Comparison of ENCODE assay signal across 8 mouse cellular contexts in genomic region chr11:51264352-51264751, GRCm38 (mm10). TPM values are rescaled to one million over a fixed set of nuclear protein-coding genes. Genes with fewer than 3 reads are reported as not detected.
DNase-seq lines count a peak whose midpoint lies in the region; ATAC-seq and TF ChIP-seq lines count a peak whose summit lies in the region.

No protein-coding gene starts in this region.

- H3ac ChIP-seq in C2C12 (ENCODE audit: control insufficient read depth, insufficient read length, low read depth) = no peak overlapping the region

- in situ Hi-C loops in Patski (cut with MboI; ENCODE audit: low pct_unique_long_range_greater_than_20kb) = loop anchor here (10.0 to 25.0 kb wide), 2 partner anchors 202 to 330 kb away; partner anchors contain the start of genes Zfp354a and Zfp354b

- H3K9ac ChIP-seq in limb, embryonic 14.5 days (ENCODE audit: low read depth, low read length, severe bottlenecking) = peak overlapping the region; percentile 96
- peak overlapping the region; percentile 47; the same call in 1 of the 2 replicates for H3K9ac ChIP-seq in midbrain, embryonic 16.5 days (ENCODE audit: low read depth, low read length)

- H3K79me2 ChIP-seq in C2C12 (ENCODE audit: control insufficient read depth, insufficient read depth) = peaks cover 64% of the 10 kb centered on the region

- H3K4me1 ChIP-seq in hindbrain, embryonic 10.5 days (replicated peaks) = peaks cover 32% of the 10 kb centered on the region
- H3K4me1 ChIP-seq in limb, embryonic 14.5 days (ENCODE audit: control insufficient read depth, insufficient read depth, low read length) = peaks cover 22% of the 10 kb centered on the region
- H3K4me1 ChIP-seq in midbrain, embryonic 16.5 days (ENCODE audit: control insufficient read depth, insufficient read depth, low read length) = peaks cover 31% of the 10 kb centered on the region

- H3K79me3 ChIP-seq in C2C12 (ENCODE audit: low read depth) = peaks cover 60% of the 10 kb centered on the region

- TF ChIP-seq CTCF in C2C12 (IDR thresholded peaks at IDR 0.05; ENCODE audit: control insufficient read depth, insufficient read depth, insufficient read length) (no peak), Patski (IDR thresholded peaks at IDR 0.05) (no peak)

- peaks cover 42% of the 10 kb centered on the region for H3K36me3 ChIP-seq in C2C12 (ENCODE audit: control insufficient read depth, insufficient read depth)
- H3K36me3 ChIP-seq in hindbrain, embryonic 10.5 days = peaks cover 29% of the 10 kb centered on the region
- H3K36me3 ChIP-seq in limb, embryonic 14.5 days (ENCODE audit: control insufficient read depth, insufficient read depth, low read length) = peaks cover 16% of the 10 kb centered on the region
- 0 out of 2 replicates have a peak, but pooled peaks cover 2% of the 10 kb centered on the region for H3K36me3 ChIP-seq in midbrain, embryonic 16.5 days (ENCODE audit: control insufficient read depth, insufficient read depth, low read length)

- TF ChIP-seq POLR2A in limb, embryonic 14.5 days (IDR thresholded peaks at IDR 0.05; ENCODE audit: borderline replicate concordance, extremely low read depth, insufficient read depth, insufficient read length) = no peak

- peak; percentile 53 for DNase-seq in Patski (ENCODE audit: low read depth, low spot score)
- no peak for DNase-seq in hindbrain, embryonic 10.5 days (ENCODE audit: low spot score)
- no peak for DNase-seq in limb, embryonic 14.5 days (ENCODE audit: low spot score)
- peak; percentile 70 for DNase-seq in yolk sac, embryonic 10.5 days (ENCODE audit: low spot score)
- DNase-seq in left cerebral cortex, postnatal 25 days (ENCODE audit: low spot score in 2 of 2) = no peak

- peak; percentile 56 for ATAC-seq in Patski
- ATAC-seq in erythroblast, adult 5-6 weeks (replicated peaks; ENCODE audit: low FRiP score, poor library complexity, severe bottlenecking) = peak; percentile 58
- no peak for ATAC-seq in limb, embryonic 14.5 days (ENCODE audit: low FRiP score, low read depth)
- no peak for ATAC-seq in midbrain, embryonic 16.5 days

- peak overlapping the region; percentile 76 for H3K4me2 ChIP-seq in limb, embryonic 14.5 days (replicated peaks; ENCODE audit: low read depth, low read length, severe bottlenecking)
- H3K4me2 ChIP-seq in midbrain, embryonic 16.5 days (ENCODE audit: low read length) = peak overlapping the region; percentile 75

- POLR2A ChIA-PET in Patski (lab: Charles Lee) = interaction anchor here (0.6 to 1.0 kb wide), 2 partner anchors 24 to 325 kb away, joined by 3 to 4 read pairs; no protein-coding TSS in a partner anchor

- intact Hi-C loops in left cerebral cortex, postnatal 25 days (cut with DNase I) = loop anchor here (2.0 to 5.0 kb wide), 2 partner anchors 207 to 324 kb away; partner anchors contain the start of gene Zfp354a

- 35% methylated on average over 6 of the region's 6 CpGs for WGBS in hindbrain, embryonic 10.5 days
- WGBS in limb, embryonic 14.5 days = 14% methylated on average over 6 of the region's 6 CpGs
- 40% methylated on average over 6 of the region's 6 CpGs for WGBS in midbrain, embryonic 16.5 days

- H3K27me3 ChIP-seq in C2C12 (ENCODE audit: control insufficient read depth, insufficient read depth, insufficient read length) (no peaks in the 10 kb centered on the region), Patski (peaks cover 3% of the 10 kb centered on the region)
- no peaks in the 10 kb centered on the region for H3K27me3 ChIP-seq in hindbrain, embryonic 10.5 days (ENCODE audit: insufficient read depth, poor library complexity, severe bottlenecking)
- H3K27me3 ChIP-seq in limb, embryonic 14.5 days (ENCODE audit: control insufficient read depth, insufficient read depth, low read length) = no peaks in the 10 kb centered on the region
- H3K27me3 ChIP-seq in midbrain, embryonic 16.5 days (ENCODE audit: control insufficient read depth, insufficient read depth, low read depth, low read length) = no peaks in the 10 kb centered on the region

- 0 out of 2 replicates have a peak overlapping the region, but pooled peaks have one; percentile 99 for H3K27ac ChIP-seq in hindbrain, embryonic 10.5 days
- H3K27ac ChIP-seq in limb, embryonic 14.5 days (replicated peaks; ENCODE audit: low read depth, low read length) = no peak overlapping the region
- H3K27ac ChIP-seq in midbrain, embryonic 16.5 days (ENCODE audit: low read length) = no peak overlapping the region

- H3K9me3 ChIP-seq in hindbrain, embryonic 10.5 days = no peaks in the 10 kb centered on the region
- no peaks in the 10 kb centered on the region for H3K9me3 ChIP-seq in limb, embryonic 14.5 days (ENCODE audit: control insufficient read depth, low read length)
- no peaks in the 10 kb centered on the region for H3K9me3 ChIP-seq in midbrain, embryonic 16.5 days (replicated peaks; ENCODE audit: control insufficient read depth, low read length, poor library complexity, severe bottlenecking)

- CTCF ChIA-PET in Patski (lab: Charles Lee) = interaction anchor here (1.2 to 3.1 kb wide), 4 partner anchors 10 to 270 kb away, joined by 3 to 16 read pairs (median 4); no protein-coding TSS in a partner anchor

- H3K4me3 ChIP-seq in C2C12 (ENCODE audit: insufficient read depth, poor library complexity, severe bottlenecking) = peak overlapping the region; percentile 93
- peak overlapping the region; percentile 93 for H3K4me3 ChIP-seq in hindbrain, embryonic 10.5 days
- H3K4me3 ChIP-seq in limb, embryonic 14.5 days (replicated peaks; ENCODE audit: low read length) = peak overlapping the region; percentile 90
- peak overlapping the region; percentile 95 for H3K4me3 ChIP-seq in midbrain, embryonic 16.5 days (ENCODE audit: low read depth, low read length)

TF ChIP-seq in C2C12, 6 proteins besides CTCF, POLR2A, EP300 and RAD21:
- TF ChIP-seq CEBPB (IDR thresholded peaks at IDR 0.05; ENCODE audit: low read depth) = peak; percentile 83
- TF ChIP-seq MAX (IDR thresholded peaks at IDR 0.05) = peak; percentile 39
- peak; percentile 35 for TF ChIP-seq FOSL1 (IDR thresholded peaks at IDR 0.05; ENCODE audit: insufficient read depth, low read length, poor library complexity, severe bottlenecking)
- no peak for TF ChIP-seq MYOG (IDR thresholded peaks at IDR 0.05; ENCODE audit: control insufficient read depth, extremely low read depth, insufficient read length)
- TF ChIP-seq MYOD1 (IDR thresholded peaks at IDR 0.05; ENCODE audit: control insufficient read depth, insufficient read length, low read depth) = no peak
- TF ChIP-seq USF1 (IDR thresholded peaks at IDR 0.05; ENCODE audit: low read depth) = no peak

RNA-seq across cellular contexts. Expression of gene BC049762, which starts 1.5 kb away (rescaled TPM):
- polyA plus RNA-seq in C2C12 (2012; fragmentation: generic; extraction: Trizol) (0.05 TPM), Patski (2021) (0.10 TPM)
- total RNA-seq in erythroblast, adult 5-6 weeks (2015; ENCODE audit: low replicate concordance) = not detected in 2 replicates
- total RNA-seq in erythroblast, adult 5-6 weeks (2017; ENCODE audit: low replicate concordance) = not detected in 2 replicates
- polyA plus RNA-seq in hindbrain, embryonic 10.5 days (2016; fragmentation: Nextera tagmentation; extraction: Ambion mirVana) = 0.65 TPM in 1 of 2 replicates, not detected in the other
- polyA plus RNA-seq in limb, embryonic 14.5 days (2012; rRNA removed) = 0.29 and 0.40 TPM in 2 replicates
- polyA plus RNA-seq in limb, embryonic 14.5 days (2014; fragmentation: Nextera tagmentation; extraction: Ambion mirVana) = 0.36 and 0.46 TPM in 2 replicates
- polyA plus RNA-seq in midbrain, embryonic 16.5 days (2015; fragmentation: Nextera tagmentation; extraction: Ambion mirVana) = 0.34 and 0.48 TPM in 2 replicates
- total RNA-seq in left cerebral cortex, postnatal 25 days (2021) = not detected

RNA-seq across cellular contexts. Expression of gene Clk4, which starts 2.8 kb away (rescaled TPM):
- polyA plus RNA-seq in C2C12 (2012; fragmentation: generic; extraction: Trizol) (12.5 TPM), Patski (2021) (76.1 TPM)
- 117 and 126 TPM in 2 replicates for total RNA-seq in erythroblast, adult 5-6 weeks (2015; ENCODE audit: low replicate concordance)
- total RNA-seq in erythroblast, adult 5-6 weeks (2017; ENCODE audit: low replicate concordance) = 186 and 226 TPM in 2 replicates
- 95.3 and 102 TPM in 2 replicates for polyA plus RNA-seq in hindbrain, embryonic 10.5 days (2016; fragmentation: Nextera tagmentation; extraction: Ambion mirVana)
- polyA plus RNA-seq in limb, embryonic 14.5 days (2012; rRNA removed) = 144 and 184 TPM in 2 replicates
- polyA plus RNA-seq in limb, embryonic 14.5 days (2014; fragmentation: Nextera tagmentation; extraction: Ambion mirVana) = 118 and 155 TPM in 2 replicates
- 137 and 160 TPM in 2 replicates for polyA plus RNA-seq in midbrain, embryonic 16.5 days (2015; fragmentation: Nextera tagmentation; extraction: Ambion mirVana)
- 100 to 1,000 TPM in 1 of 2 experiments, 10 to 100 TPM in 1; 88.6 to 115 TPM for total RNA-seq in left cerebral cortex, postnatal 25 days (2021)

RNA-seq across cellular contexts. Expression of gene Col23a1, which starts 25.4 kb away (rescaled TPM):
- polyA plus RNA-seq in C2C12 (2012; fragmentation: generic; extraction: Trizol) (0.43 TPM), Patski (2021) (3.5 TPM)
- not detected in 2 replicates for total RNA-seq in erythroblast, adult 5-6 weeks (2015; ENCODE audit: low replicate concordance)
- total RNA-seq in erythroblast, adult 5-6 weeks (2017; ENCODE audit: low replicate concordance) = 0.09 and 0.14 TPM in 2 replicates
- polyA plus RNA-seq in hindbrain, embryonic 10.5 days (2016; fragmentation: Nextera tagmentation; extraction: Ambion mirVana) = 16.1 and 16.6 TPM in 2 replicates
- polyA plus RNA-seq in limb, embryonic 14.5 days (2012; rRNA removed) = 29.4 and 29.5 TPM in 2 replicates
- 28.0 and 31.3 TPM in 2 replicates for polyA plus RNA-seq in limb, embryonic 14.5 days (2014; fragmentation: Nextera tagmentation; extraction: Ambion mirVana)
- 3.0 and 4.1 TPM in 2 replicates for polyA plus RNA-seq in midbrain, embryonic 16.5 days (2015; fragmentation: Nextera tagmentation; extraction: Ambion mirVana)
- 10 to 100 TPM in 1 of 2 experiments, 1 to 10 TPM in 1; 8.8 to 10.9 TPM for total RNA-seq in left cerebral cortex, postnatal 25 days (2021)

RNA-seq across cellular contexts. Expression of gene Gm12569, which starts 44.1 kb away (rescaled TPM):
- 0.09 TPM for polyA plus RNA-seq in C2C12 (2012; fragmentation: generic; extraction: Trizol)
- polyA plus RNA-seq in Patski (2021) = not detected
- total RNA-seq in erythroblast, adult 5-6 weeks (2015; ENCODE audit: low replicate concordance) = not detected in 2 replicates
- total RNA-seq in erythroblast, adult 5-6 weeks (2017; ENCODE audit: low replicate concordance) = not detected in 2 replicates
- polyA plus RNA-seq in hindbrain, embryonic 10.5 days (2016; fragmentation: Nextera tagmentation; extraction: Ambion mirVana) = not detected in 2 replicates
- polyA plus RNA-seq in limb, embryonic 14.5 days (2012; rRNA removed) = not detected in 2 replicates
- polyA plus RNA-seq in limb, embryonic 14.5 days (2014; fragmentation: Nextera tagmentation; extraction: Ambion mirVana) = not detected in 2 replicates
- not detected in 2 replicates for polyA plus RNA-seq in midbrain, embryonic 16.5 days (2015; fragmentation: Nextera tagmentation; extraction: Ambion mirVana)
- not detected for total RNA-seq in left cerebral cortex, postnatal 25 days (2021)

Comparison
In these comparisons a context has a peak if more than half of its experiments do, and no peak if none do; other contexts are left out.
1. ATAC-seq: peak in Patski (single experiment) and erythroblast, adult 5-6 weeks (single experiment); none in limb, embryonic 14.5 days (single experiment) and midbrain, embryonic 16.5 days (single experiment).
2. DNase-seq: peak in Patski (single experiment) and yolk sac, embryonic 10.5 days (single experiment); none in hindbrain, embryonic 10.5 days (single experiment), limb, embryonic 14.5 days (single experiment) and left cerebral cortex, postnatal 25 days (0 of 2).
3. Peak in every context shown above with its lines, with median percentiles within 50 percentile points of each other: H3K4me3 ChIP-seq.